Mouse (Mus musculus): ENCODE measurements around the gene Tcf3. TPM values are rescaled to one million over a fixed set of nuclear protein-coding genes. Genes with fewer than 3 reads are reported as not detected.
A peak's percentile ranks its signal among the peaks of the same experiment; 100 is the strongest.

Tcf3 gene
- polyA plus RNA-seq, 1 experiment: 78.2 TPM

GRCm38 (mm10) chr10:80397524-80398173 lies 35.8 kb downstream of the Tcf3 start:
- Histone ChIP-seq H3K4me1 (ENCODE audit: control insufficient read depth, insufficient read depth, low read length) (no peaks in the 10 kb centered on the region), H3K9me3 (replicated peaks; ENCODE audit: control insufficient read depth, insufficient read depth, low read length, poor library complexity, severe bottlenecking) (no peaks in the 10 kb centered on the region), H3K9ac (ENCODE audit: low read depth, poor library complexity, severe bottlenecking) (peak overlapping the region; percentile 74), H3K27me3 (ENCODE audit: control insufficient read depth, insufficient read depth, low read length, poor library complexity, severe bottlenecking) (no peaks in the 10 kb centered on the region), H3K4me3 (ENCODE audit: low read depth, low read length) (peak overlapping the region; percentile 68), H3K36me3 (ENCODE audit: control insufficient read depth, insufficient read depth, low read length, poor library complexity, severe bottlenecking) (peaks cover 16% of the 10 kb centered on the region), H3K27ac (ENCODE audit: insufficient read depth, low read length) (peak overlapping the region; percentile 85)
- TF ChIP-seq EP300 (IDR thresholded peaks at IDR 0.05; ENCODE audit: insufficient read depth, low read depth, low read length) (no peak), CTCF (IDR thresholded peaks at IDR 0.05; ENCODE audit: low read depth, low read length) (no peak), POLR2A (IDR thresholded peaks at IDR 0.05; ENCODE audit: insufficient read depth, low read length) (no peak)

GRCm38 (mm10) chr10:80396822-80397523 lies 36.5 kb downstream of the Tcf3 start:
- H3K9ac ChIP-seq (ENCODE audit: low read depth, poor library complexity, severe bottlenecking): peak overlapping the region; percentile 0; the same call in 1 of the 2 replicates

GRCm38 (mm10) chr10:80395025-80395627 lies 38.3 kb downstream of the Tcf3 start:
- Histone ChIP-seq H3K4me3 (ENCODE audit: low read depth, low read length) (peak overlapping the region; percentile 65), H3K36me3 (ENCODE audit: control insufficient read depth, insufficient read depth, low read length, poor library complexity, severe bottlenecking) (peaks cover 16% of the 10 kb centered on the region), H3K4me1 (ENCODE audit: control insufficient read depth, insufficient read depth, low read length) (no peaks in the 10 kb centered on the region), H3K27me3 (ENCODE audit: control insufficient read depth, insufficient read depth, low read length, poor library complexity, severe bottlenecking) (no peaks in the 10 kb centered on the region), H3K27ac (ENCODE audit: insufficient read depth, low read length) (peak overlapping the region; percentile 40), H3K9ac (ENCODE audit: low read depth, poor library complexity, severe bottlenecking) (peak overlapping the region; percentile 44), H3K9me3 (replicated peaks; ENCODE audit: control insufficient read depth, insufficient read depth, low read length, poor library complexity, severe bottlenecking) (no peaks in the 10 kb centered on the region)
- no peak for TF ChIP-seq CTCF (IDR thresholded peaks at IDR 0.05; ENCODE audit: low read depth, low read length)
- TF ChIP-seq EP300 (IDR thresholded peaks at IDR 0.05; ENCODE audit: insufficient read depth, low read depth, low read length): no peak
- no peak for TF ChIP-seq POLR2A (IDR thresholded peaks at IDR 0.05; ENCODE audit: insufficient read depth, low read length)

More at GRCm38 (mm10) chr10:80396822-80397523, 36.5 kb downstream of the Tcf3 start:
- TF ChIP-seq EP300 (IDR thresholded peaks at IDR 0.05; ENCODE audit: insufficient read depth, low read depth, low read length) (no peak), CTCF (IDR thresholded peaks at IDR 0.05; ENCODE audit: low read depth, low read length) (no peak), POLR2A (IDR thresholded peaks at IDR 0.05; ENCODE audit: insufficient read depth, low read length) (no peak)
- Histone ChIP-seq H3K27me3 (ENCODE audit: control insufficient read depth, insufficient read depth, low read length, poor library complexity, severe bottlenecking) (no peaks in the 10 kb centered on the region), H3K4me3 (ENCODE audit: low read depth, low read length) (peak overlapping the region; percentile 68), H3K9me3 (replicated peaks; ENCODE audit: control insufficient read depth, insufficient read depth, low read length, poor library complexity, severe bottlenecking) (no peaks in the 10 kb centered on the region), H3K4me1 (ENCODE audit: control insufficient read depth, insufficient read depth, low read length) (no peaks in the 10 kb centered on the region), H3K36me3 (ENCODE audit: control insufficient read depth, insufficient read depth, low read length, poor library complexity, severe bottlenecking) (peaks cover 16% of the 10 kb centered on the region), H3K27ac (ENCODE audit: insufficient read depth, low read length) (peak overlapping the region; percentile 85)

- H3K27me3 ChIP-seq (ENCODE audit: control insufficient read depth, insufficient read depth, low read length, poor library complexity, severe bottlenecking): no peaks in the 10 kb centered on the region
- H3K27ac ChIP-seq (ENCODE audit: insufficient read depth, low read length): no peak overlapping the region
- peaks cover 3% of the 10 kb centered on the region for H3K4me1 ChIP-seq (ENCODE audit: control insufficient read depth, insufficient read depth, low read length)
- no peak overlapping the region for H3K9ac ChIP-seq (ENCODE audit: low read depth, poor library complexity, severe bottlenecking)
- TF ChIP-seq EP300 (IDR thresholded peaks at IDR 0.05; ENCODE audit: insufficient read depth, low read depth, low read length) (no peak), POLR2A (IDR thresholded peaks at IDR 0.05; ENCODE audit: insufficient read depth, low read length) (no peak), CTCF (IDR thresholded peaks at IDR 0.05; ENCODE audit: low read depth, low read length) (no peak)
- no peak overlapping the region for H3K4me3 ChIP-seq (ENCODE audit: low read depth, low read length)
- H3K36me3 ChIP-seq (ENCODE audit: control insufficient read depth, insufficient read depth, low read length, poor library complexity, severe bottlenecking): peaks cover 16% of the 10 kb centered on the region
- H3K9me3 ChIP-seq (replicated peaks; ENCODE audit: control insufficient read depth, insufficient read depth, low read length, poor library complexity, severe bottlenecking): no peaks in the 10 kb centered on the region
These were observed 40.8 kb downstream of the Tcf3 start for GRCm38 (mm10) chr10:80392687-80393086.

- H3K27me3 ChIP-seq (ENCODE audit: control insufficient read depth, insufficient read depth, low read length, poor library complexity, severe bottlenecking): no peaks in the 10 kb centered on the region
- H3K4me3 ChIP-seq (ENCODE audit: low read depth, low read length): no peak overlapping the region
- TF ChIP-seq POLR2A (IDR thresholded peaks at IDR 0.05; ENCODE audit: insufficient read depth, low read length) (no peak), CTCF (IDR thresholded peaks at IDR 0.05; ENCODE audit: low read depth, low read length) (no peak), EP300 (IDR thresholded peaks at IDR 0.05; ENCODE audit: insufficient read depth, low read depth, low read length) (no peak)
- no peak overlapping the region for H3K9ac ChIP-seq (ENCODE audit: low read depth, poor library complexity, severe bottlenecking)
- peaks cover 3% of the 10 kb centered on the region for H3K4me1 ChIP-seq (ENCODE audit: control insufficient read depth, insufficient read depth, low read length)
- peaks cover 16% of the 10 kb centered on the region for H3K36me3 ChIP-seq (ENCODE audit: control insufficient read depth, insufficient read depth, low read length, poor library complexity, severe bottlenecking)
- H3K27ac ChIP-seq (ENCODE audit: insufficient read depth, low read length): no peak overlapping the region
- H3K9me3 ChIP-seq (replicated peaks; ENCODE audit: control insufficient read depth, insufficient read depth, low read length, poor library complexity, severe bottlenecking): no peaks in the 10 kb centered on the region
These were observed 42.8 kb downstream of the Tcf3 start for GRCm38 (mm10) chr10:80390697-80391096.

Measured in ES-Bruce4 (cell line).